Mouse (Mus musculus) megakaryocyte, embryonic 14.5 days (primary cell): ENCODE data around the gene Pigc.

Source experiments
- FLI1 ChIP-seq: IDR thresholded peaks from 2 replicates; pipeline ENCODE4 v1.6.1; 2012; ENCODE audit warnings: low read length, inconsistent platforms, mixed read lengths
- GATA1 ChIP-seq: IDR thresholded peaks from 3 replicates; pipeline ENCODE4 v1.6.1; 2012; ENCODE audit warnings: mixed read lengths, low read length, inconsistent platforms, borderline replicate concordance

GRCm38 (mm10) chr1:162004821-162005770 lies 36.1 kb downstream of the Pigc start:
- TF ChIP-seq GATA1 (no peak), FLI1 (no peak)
